Mouse (Mus musculus) adrenal gland, adult 8-10 months (tissue): ENCODE results near the gene Serpine2. TPM values are rescaled to one million over a fixed set of nuclear protein-coding genes. Genes with fewer than 3 reads are reported as not detected.
A peak's percentile ranks its signal among the peaks of the same experiment; 100 is the strongest.

Source experiments
- DNase-seq: peaks from one replicate; pipeline ENCODE4 v3.0.0; 2022
- total RNA-seq, 4 experiments: library from RNA; stranded (reverse); gene quantifications; 2 replicates each; pipeline ENCODE4 v1.2.4; 2022

Serpine2 gene
- total RNA-seq, 4 experiments from 2014 or later, result 12.5 to 24.0 (median 16.7) TPM

DNA sequence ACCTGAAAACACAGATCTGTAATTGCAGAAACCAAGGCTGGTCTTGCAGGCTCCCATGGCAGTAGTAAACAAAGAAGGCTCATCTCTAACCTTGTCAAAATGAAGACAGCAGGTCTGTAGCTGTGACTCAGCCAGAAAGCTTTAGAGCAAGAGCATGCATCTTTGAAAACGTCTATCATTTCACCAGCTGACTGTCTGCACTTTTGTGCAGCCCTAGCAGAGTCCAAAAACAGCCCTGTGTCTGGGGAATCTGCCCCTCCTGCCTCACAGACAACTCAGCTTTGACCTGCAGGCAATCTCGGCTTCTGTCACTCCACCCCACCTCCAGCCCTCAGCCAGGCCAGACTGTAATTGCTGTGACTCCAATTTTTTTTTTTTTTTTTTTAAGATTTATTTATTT is 105.6 kb downstream of the Serpine2 start:
- DNase-seq, result peak; percentile 49

DNA sequence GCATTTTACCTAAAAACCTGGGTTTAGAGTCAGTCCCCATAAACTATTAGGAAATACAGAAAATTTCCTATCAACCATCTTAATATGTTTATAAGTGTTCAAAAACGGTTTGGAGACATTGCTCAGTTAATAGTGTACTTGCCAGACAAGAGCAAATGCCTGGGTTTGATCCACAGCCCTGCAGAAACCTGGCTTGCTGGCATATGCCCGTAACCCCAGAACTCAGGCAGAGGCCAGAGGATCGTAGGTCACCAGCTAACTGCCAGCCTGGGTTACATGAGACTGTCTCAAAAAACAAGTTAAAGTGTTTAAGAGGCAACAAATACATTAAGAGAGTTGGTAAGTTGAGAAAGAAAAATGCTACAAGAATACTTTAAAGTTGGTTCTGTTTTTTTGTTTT is 106.0 kb downstream of the Serpine2 start:
- DNase-seq, result no peak

DNA sequence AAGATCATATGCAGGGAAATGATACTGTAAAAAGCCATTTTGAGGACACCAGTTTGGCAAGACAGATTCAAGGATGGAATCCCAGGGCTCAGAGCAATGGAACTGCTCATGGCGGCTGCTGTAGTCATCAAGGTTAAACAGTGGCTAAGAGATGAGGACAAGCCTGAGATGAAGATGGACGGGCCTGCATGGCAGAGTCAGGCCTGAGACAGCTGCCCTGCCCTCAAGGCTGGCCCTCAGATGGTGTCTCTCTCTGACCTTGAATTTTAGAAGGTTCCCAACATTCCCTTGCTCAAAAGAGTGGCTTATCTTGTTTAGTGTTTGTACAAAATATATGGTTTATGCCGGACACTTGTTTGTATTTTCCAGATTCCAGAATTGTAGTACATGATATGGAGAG is 107.5 kb downstream of the Serpine2 start:
- DNase-seq, result no peak

DNA sequence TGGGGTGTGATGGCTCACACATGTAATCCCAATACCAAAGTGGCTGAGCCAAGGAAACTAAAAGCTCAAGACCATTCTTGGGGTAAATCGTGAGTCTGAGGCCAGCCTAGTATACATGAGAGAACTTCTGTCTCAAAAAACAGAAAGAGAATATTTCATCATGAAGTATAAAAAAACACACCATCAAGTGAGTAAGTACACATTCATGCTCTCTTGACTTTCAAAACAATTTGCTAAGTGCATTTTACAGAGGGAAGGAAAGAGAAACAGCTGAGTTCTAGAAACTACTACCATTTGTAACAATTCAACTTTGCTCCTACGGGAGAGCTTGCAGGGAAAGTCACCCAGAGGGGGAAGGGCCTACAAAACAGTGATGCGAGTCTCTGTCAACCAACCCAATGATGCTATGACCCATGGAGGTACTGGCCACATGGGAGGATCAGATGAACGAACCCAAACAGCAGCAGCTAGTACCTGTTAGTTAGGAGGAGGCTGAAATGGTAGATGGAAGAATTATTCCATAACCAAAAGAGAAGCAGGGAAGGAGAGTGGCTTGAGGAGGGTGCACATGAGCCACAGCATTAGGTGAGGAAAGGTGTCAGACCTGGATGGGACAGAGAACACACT is 108.2 kb downstream of the Serpine2 start:
- no peak for DNase-seq

DNA sequence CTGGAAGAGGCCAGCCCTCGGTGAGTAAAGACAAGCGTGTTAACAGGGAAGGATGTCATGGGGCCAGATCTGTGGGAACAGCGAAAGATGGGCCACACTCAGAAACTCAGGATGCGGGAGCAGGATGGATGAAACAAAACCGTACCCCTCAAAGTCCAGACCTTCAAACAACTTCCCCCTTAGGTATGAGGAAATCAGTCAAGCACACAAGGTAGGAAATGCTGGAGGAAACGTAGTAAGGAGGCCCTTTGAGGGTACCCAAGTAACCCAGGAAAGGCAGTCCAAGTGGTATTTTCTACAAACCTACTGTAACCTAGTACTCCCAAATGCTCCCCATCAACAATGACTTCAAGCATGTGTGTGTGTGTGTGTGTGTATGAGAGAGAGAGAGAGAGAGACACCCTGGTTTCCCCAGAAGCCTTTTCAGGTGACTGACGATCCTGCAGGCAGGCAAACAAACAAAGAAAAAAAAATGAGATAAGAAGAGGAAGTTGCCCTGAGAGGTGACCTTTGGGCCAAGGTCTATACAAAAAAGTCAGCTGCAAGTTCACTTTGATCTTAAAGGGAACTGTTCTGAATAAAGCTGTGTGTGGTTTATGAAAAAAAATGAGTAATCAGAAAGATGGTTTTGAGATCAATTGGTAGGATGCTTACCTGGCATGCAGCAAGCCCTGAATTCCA is 108.8 kb downstream of the Serpine2 start:
- no peak for DNase-seq

DNA sequence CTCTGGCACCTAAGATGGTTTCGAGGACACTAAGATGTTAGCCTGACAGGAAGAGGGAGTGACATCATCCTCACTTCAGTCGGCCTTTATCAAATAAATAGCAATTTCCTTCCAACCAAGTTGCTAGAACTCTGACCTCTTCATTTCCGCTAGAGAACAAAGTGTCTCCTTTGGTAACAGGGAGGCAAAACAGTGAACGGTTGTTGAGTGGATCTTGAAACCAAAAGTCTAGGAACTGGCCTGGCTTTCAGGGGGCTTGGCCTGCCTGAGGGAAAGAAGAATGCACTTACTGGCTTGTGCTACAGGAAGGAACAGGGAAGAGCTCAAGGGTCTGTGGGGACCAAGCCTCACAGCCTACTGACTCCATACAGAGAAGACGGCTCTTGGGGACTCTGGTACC is 109.8 kb downstream of the Serpine2 start:
- no peak for DNase-seq

DNA sequence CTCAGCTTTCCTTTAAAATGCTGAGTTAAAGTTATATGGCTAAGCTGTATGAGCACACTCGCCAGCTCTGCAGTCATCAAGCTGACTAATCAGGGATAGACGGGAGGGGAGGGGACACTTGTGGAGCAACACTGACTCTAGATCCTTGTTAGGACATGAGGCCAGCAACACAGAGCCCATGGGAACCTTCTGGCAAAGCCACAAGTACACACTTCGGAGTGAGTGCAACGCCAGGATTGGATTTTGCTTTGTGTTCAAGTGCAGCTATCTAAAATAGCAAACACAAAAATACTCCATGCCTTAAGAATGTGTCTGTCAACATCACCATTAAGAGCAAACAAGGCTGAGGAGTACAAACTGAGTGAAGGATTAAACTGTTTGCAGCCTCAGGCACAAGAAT is 114.9 kb downstream of the Serpine2 start:
- DNase-seq, result no peak

Other genes with a start within 250 kb of the Serpine2 start
- 1 to 10 TPM in 2 of 4 experiments, under 1 TPM in 2; 0.67 to 1.2 (median 0.96) TPM for gene Ap1s3, start 189.2 kb downstream of the Serpine2 start, total RNA-seq
- gene Mrpl44, start 85.2 kb downstream of the Serpine2 start, total RNA-seq, result 10 to 100 TPM; 47.6 to 68.9 (median 55.5) TPM
- 10 to 100 TPM; 49.9 to 67.8 (median 54.9) TPM for gene Wdfy1, start 85.0 kb downstream of the Serpine2 start, total RNA-seq